Mouse (Mus musculus): ENCODE data around the gene Syt6.

Gene Syt6

GRCm38 (mm10) chr3:103589636-103590035 is 14.6 kb downstream of the Syt6 start:
- ChIA-PET CTCF (interaction anchor here in 1 of 4 experiments (0.5 kb wide), 1 partner anchor 299 kb away, joined by 3 read pairs; no protein-coding TSS in a partner anchor), POLR2A (interaction anchor here in 3 of 4 experiments (0.6 to 1.1 kb wide), 3 partner anchors 10 to 880 kb away, joined by 3 to 5 read pairs (median 3); no protein-coding TSS in a partner anchor)

- CTCF ChIA-PET, result interaction anchor here in 1 of 4 experiments (0.5 kb wide), 1 partner anchor 404 kb away, joined by 3 read pairs; no protein-coding TSS in a partner anchor
- POLR2A ChIA-PET, result interaction anchor here in 1 of 4 experiments (0.6 kb wide), 1 partner anchor 628 kb away, joined by 3 read pairs; the partner anchor contains the start of gene Magi3
These were observed 17.6 kb downstream of the Syt6 start for GRCm38 (mm10) chr3:103592636-103593035.

GRCm38 (mm10) chr3:103593631-103594030 is 18.6 kb downstream of the Syt6 start:
- POLR2A ChIA-PET, result no interaction called here
- CTCF ChIA-PET, result no interaction called here

- ChIA-PET POLR2A (no interaction called here), CTCF (no interaction called here)
These were observed 20.3 kb downstream of the Syt6 start for GRCm38 (mm10) chr3:103595271-103595810.

GRCm38 (mm10) chr3:103597586-103597985 is 22.6 kb downstream of the Syt6 start:
- ChIA-PET POLR2A (interaction anchor here in 1 of 4 experiments (1.6 kb wide), 1 partner anchor 10 kb away, joined by 4 read pairs; no protein-coding TSS in a partner anchor), CTCF (interaction anchor here in 1 of 4 experiments (0.6 to 0.7 kb wide), 2 partner anchors 144 to 150 kb away, joined by 3 to 4 read pairs; no protein-coding TSS in a partner anchor)

- CTCF ChIA-PET, result interaction anchor here in 1 of 4 experiments (0.5 kb wide), 1 partner anchor 21 kb away, joined by 5 read pairs; no protein-coding TSS in a partner anchor
- POLR2A ChIA-PET, result no interaction called here
These were observed 26.0 kb downstream of the Syt6 start for GRCm38 (mm10) chr3:103601011-103601410.

- ChIA-PET CTCF (no interaction called here), POLR2A (no interaction called here)
These were observed 26.5 kb downstream of the Syt6 start for GRCm38 (mm10) chr3:103601561-103601960.

GRCm38 (mm10) chr3:103606045-103606597 is 31.1 kb downstream of the Syt6 start:
- CTCF ChIA-PET, result interaction anchor here in 1 of 4 experiments (1.4 kb wide), 1 partner anchor 65 kb away, joined by 5 read pairs; no protein-coding TSS in a partner anchor
- POLR2A ChIA-PET, result interaction anchor here in 1 of 4 experiments (1.5 kb wide), 1 partner anchor 26 kb away, joined by 3 read pairs; no protein-coding TSS in a partner anchor

- ChIA-PET POLR2A (interaction anchor here in 2 of 4 experiments (0.6 to 1.5 kb wide), 6 partner anchors 9 to 699 kb away, joined by 3 to 5 read pairs (median 3); no protein-coding TSS in a partner anchor), CTCF (interaction anchor here in 2 of 4 experiments (0.5 to 1.4 kb wide), 2 partner anchors 66 to 256 kb away, joined by 3 to 5 read pairs; no protein-coding TSS in a partner anchor)
These were observed 31.9 kb downstream of the Syt6 start for GRCm38 (mm10) chr3:103606660-103607595.

GRCm38 (mm10) chr3:103610231-103610630 is 35.2 kb downstream of the Syt6 start:
- POLR2A ChIA-PET, result interaction anchor here in 1 of 4 experiments (0.5 kb wide), 1 partner anchor 689 kb away, joined by 3 read pairs; no protein-coding TSS in a partner anchor
- CTCF ChIA-PET, result no interaction called here

GRCm38 (mm10) chr3:103612636-103613355 is 37.8 kb downstream of the Syt6 start:
- ChIA-PET POLR2A (no interaction called here), CTCF (no interaction called here)

GRCm38 (mm10) chr3:103615621-103616020 is 40.6 kb downstream of the Syt6 start:
- CTCF ChIA-PET, result no interaction called here
- POLR2A ChIA-PET, result interaction anchor here in 1 of 4 experiments (1.1 kb wide), 1 partner anchor 41 kb away, joined by 4 read pairs; no protein-coding TSS in a partner anchor

GRCm38 (mm10) chr3:103616981-103617380 is 42.0 kb downstream of the Syt6 start:
- POLR2A ChIA-PET, result no interaction called here
- CTCF ChIA-PET, result interaction anchor here in 1 of 4 experiments (0.6 kb wide), 1 partner anchor 224 kb away, joined by 3 read pairs; no protein-coding TSS in a partner anchor

GRCm38 (mm10) chr3:103620101-103620500 is 45.1 kb downstream of the Syt6 start:
- ChIA-PET CTCF (no interaction called here), POLR2A (no interaction called here)

GRCm38 (mm10) chr3:103623893-103624470 is 49.0 kb downstream of the Syt6 start:
- ChIA-PET POLR2A (no interaction called here), CTCF (interaction anchor here in 3 of 4 experiments (1.3 to 1.4 kb wide), 3 partner anchors 113 to 115 kb away, joined by 5 to 8 read pairs (median 5); partner anchors contain the start of genes Olfml3 (in 3 of the 3) and Gm10964 (in 1 of the 3))

GRCm38 (mm10) chr3:103624591-103625051 is 49.6 kb downstream of the Syt6 start:
- POLR2A ChIA-PET, result no interaction called here
- CTCF ChIA-PET, result interaction anchor here in 3 of 4 experiments (1.3 to 1.4 kb wide), 3 partner anchors 113 to 114 kb away, joined by 5 to 8 read pairs (median 5); partner anchors contain the start of genes Olfml3 (in 3 of the 3) and Gm10964 (in 1 of the 3)

GRCm38 (mm10) chr3:103625169-103625568 is 50.1 kb downstream of the Syt6 start:
- CTCF ChIA-PET, result interaction anchor here in 2 of 4 experiments (1.4 to 1.6 kb wide), 2 partner anchors 113 to 114 kb away, joined by 5 to 8 read pairs; partner anchors contain the start of genes Olfml3 (in 2 of the 2) and Gm10964 (in 1 of the 2)
- POLR2A ChIA-PET, result no interaction called here

GRCm38 (mm10) chr3:103626481-103626880 is 51.5 kb downstream of the Syt6 start:
- ChIA-PET CTCF (interaction anchor here in 1 of 4 experiments (1.6 kb wide), 1 partner anchor 111 kb away, joined by 5 read pairs; the partner anchor contains the start of gene Olfml3), POLR2A (no interaction called here)

Measured in embryonic stem cell, embryonic (primary cell).